Mouse (Mus musculus) left cerebral cortex, postnatal 10 days (tissue): ENCODE data around the gene Itgb7. TPM values are rescaled to one million over a fixed set of nuclear protein-coding genes. Genes with fewer than 3 reads are reported as not detected.

Experiments
- DNase-seq, 2 experiments: peaks; one replicate each; pipeline ENCODE4 v3.0.0; 2021 to 2022; ENCODE audit warnings: low spot score in 2 of 2, mixed read lengths in 1 of 2; ENCODE audit errors: extremely low spot score in 1 of 2
- intact Hi-C: fragments of 180-260 bp; cut with DNase I; formaldehyde crosslinking; loops from one replicate; pipeline ENCODE4 v1.15.1; 2025
- total RNA-seq, 2 experiments: library from RNA; stranded (reverse); gene quantifications; 2 replicates each; pipeline ENCODE4 v1.2.3; 2021

The Itgb7 gene
- total RNA-seq, 2 experiments from 2014 or later = 0.71 to 1.3 TPM

- intact Hi-C loops = no loop called here
- no peak for DNase-seq
Measured at GRCm38 (mm10) chr15:102250521-102250920, 18.8 kb upstream of the Itgb7 start.

GRCm38 (mm10) chr15:102249967-102250366, 18.2 kb upstream of the Itgb7 start:
- no peak for DNase-seq
- intact Hi-C loops = no loop called here

GRCm38 (mm10) chr15:102249251-102249691, 17.5 kb upstream of the Itgb7 start:
- DNase-seq = peak in 1 of 2 experiments; percentile 79
- intact Hi-C loops = no loop called here

- intact Hi-C loops = no loop called here
Measured at GRCm38 (mm10) chr15:102248812-102249191, 17.1 kb upstream of the Itgb7 start.

GRCm38 (mm10) chr15:102248131-102248811, 16.5 kb upstream of the Itgb7 start:
- no peak for DNase-seq
- intact Hi-C loops = no loop called here

More at GRCm38 (mm10) chr15:102248812-102249191, 17.1 kb upstream of the Itgb7 start:
- DNase-seq = no peak

- DNase-seq = peak in 1 of 2 experiments; percentile 82
- intact Hi-C loops = no loop called here
Measured at GRCm38 (mm10) chr15:102247252-102248130, 15.7 kb upstream of the Itgb7 start.

- intact Hi-C loops = no loop called here
- DNase-seq = peak; percentile 87 to 98
Measured at GRCm38 (mm10) chr15:102246866-102247251, 15.1 kb upstream of the Itgb7 start.

GRCm38 (mm10) chr15:102245891-102246741, 14.4 kb upstream of the Itgb7 start:
- peak; percentile 69 to 89 for DNase-seq
- intact Hi-C loops = no loop called here

GRCm38 (mm10) chr15:102245461-102245881, 13.7 kb upstream of the Itgb7 start:
- peak in 1 of 2 experiments; percentile 51 for DNase-seq

GRCm38 (mm10) chr15:102244306-102245191, 12.8 kb upstream of the Itgb7 start:
- intact Hi-C loops = loop anchor here (5.0 kb wide), 1 partner anchor 78 kb away; no protein-coding TSS in a partner anchor
- peak in 1 of 2 experiments; percentile 52 for DNase-seq

More at GRCm38 (mm10) chr15:102245461-102245881, 13.7 kb upstream of the Itgb7 start:
- intact Hi-C loops = no loop called here

GRCm38 (mm10) chr15:102243229-102244190, 11.8 kb upstream of the Itgb7 start:
- intact Hi-C loops = loop anchor here (5.0 kb wide), 1 partner anchor 79 kb away; no protein-coding TSS in a partner anchor
- DNase-seq = peak in 1 of 2 experiments; percentile 59

GRCm38 (mm10) chr15:102242404-102243228, 10.9 kb upstream of the Itgb7 start:
- DNase-seq = no peak
- intact Hi-C loops = loop anchor here (5.0 kb wide), 1 partner anchor 80 kb away; no protein-coding TSS in a partner anchor

GRCm38 (mm10) chr15:102240607-102241006, 8.9 kb upstream of the Itgb7 start:
- DNase-seq = peak in 1 of 2 experiments; percentile 83
- intact Hi-C loops = loop anchor here (5.0 kb wide), 1 partner anchor 82 kb away; no protein-coding TSS in a partner anchor

GRCm38 (mm10) chr15:102239851-102240250, 8.1 kb upstream of the Itgb7 start:
- intact Hi-C loops = loop anchor here (5.0 kb wide), 2 partner anchors 32 to 82 kb away; partner anchors contain the start of gene Gm9918
- DNase-seq = no peak

GRCm38 (mm10) chr15:102239260-102239590, 7.5 kb upstream of the Itgb7 start:
- DNase-seq = peak in 1 of 2 experiments; percentile 89
- intact Hi-C loops = loop anchor here (5.0 kb wide), 1 partner anchor 33 kb away; the partner anchor contains the start of gene Gm9918
